Mouse (Mus musculus) forebrain, postnatal 0 days (tissue): ENCODE measurements around the gene Wdr61. TPM values are rescaled to one million over a fixed set of nuclear protein-coding genes. Genes with fewer than 3 reads are reported as not detected.
A peak's percentile ranks its signal among the peaks of the same experiment; 100 is the strongest.

ENCODE experiments used
- ATAC-seq: fragments of 200-750 bp; cut with Nextera tagmentation; 2 replicates; pipeline ENCODE4 v1.8.0; 2017; ENCODE audit warnings: mild to moderate bottlenecking, moderate library complexity
- DNase-seq: peaks from one replicate; pipeline ENCODE4 v3.0.0-alpha.2; 2015
- H3K27ac ChIP-seq: fragments of 300-500 bp; sonication (generic); 2 replicates; pipeline ENCODE4 v1.5.1; 2014; ENCODE audit warnings: low read depth, mild to moderate bottlenecking, antibody characterized with exemption, low read length, moderate library complexity, mixed read lengths
- H3K27me3 ChIP-seq: fragments of 300-500 bp; sonication (generic); 2 replicates; pipeline ENCODE4 v1.6.1; 2014; ENCODE audit warnings: mild to moderate bottlenecking, low read length, mixed read lengths; ENCODE audit not compliant: insufficient read depth
- H3K36me3 ChIP-seq: fragments of 300-500 bp; sonication (generic); 2 replicates; pipeline ENCODE4 v1.6.1; 2014; ENCODE audit warnings: mild to moderate bottlenecking, moderate library complexity; ENCODE audit not compliant: insufficient read depth
- H3K4me1 ChIP-seq: fragments of 300-500 bp; sonication (generic); 2 replicates; pipeline ENCODE4 v1.6.1; 2014; ENCODE audit warnings: antibody characterized with exemption; ENCODE audit not compliant: insufficient read depth
- H3K4me2 ChIP-seq: fragments of 300-500 bp; sonication (generic); 2 replicates; pipeline ENCODE4 v1.6.1; 2014; ENCODE audit warnings: low read depth, mild to moderate bottlenecking, moderate library complexity
- H3K4me3 ChIP-seq: fragments of 300-500 bp; sonication (generic); 2 replicates; pipeline ENCODE4 v1.5.1; 2014; ENCODE audit warnings: low read depth, low read length, mixed read lengths
- H3K9ac ChIP-seq: fragments of 300-500 bp; sonication (generic); 2 replicates; pipeline ENCODE4 v1.6.1; 2014; ENCODE audit warnings: mild to moderate bottlenecking
- H3K9me3 ChIP-seq: fragments of 300-500 bp; sonication (generic); 2 replicates; pipeline ENCODE4 v1.6.1; 2016; ENCODE audit warnings: low read length
- CTCF ChIP-seq: sonication (generic); IDR thresholded peaks from 2 replicates; pipeline ENCODE4 v1.5.1; 2016; ENCODE audit warnings: antibody characterized with exemption, control low read depth, low read depth
- WGBS: fragments of 180-500 bp; shearing (Covaris S2); extraction: QIAGEN DNeasy Blood & Tissue Kit; methylation state at CpG from one replicate; pipeline ENCODE4 v1.1.7; 2014; 5-methylcytosine and 5-hydroxymethylcytosine counted together
- polyA plus RNA-seq: library from polyadenylated mRNA; unstranded; fragments of >200 nt; fragmentation: Nextera tagmentation; extraction: Ambion mirVana; gene quantifications from 2 replicates; pipeline ENCODE4 v1.2.1, GENCODE M21; 2015
- total RNA-seq: library from RNA; depleted of rRNA; stranded (reverse); fragments of >200 nt; gene quantifications from 2 replicates; pipeline ENCODE4 v1.2.3, GENCODE M21; 2014

Wdr61 gene
- total and polyA plus RNA-seq, 2 experiments from 2014 or later, result 69.0 to 93.2 TPM

- Histone ChIP-seq H3K27me3 (no peaks in the 10 kb centered on the region), H3K4me1 (0 out of 2 replicates have a peak, but pooled peaks cover 9% of the 10 kb centered on the region), H3K4me2 (no peak overlapping the region), H3K27ac (no peak overlapping the region), H3K9me3 (no peaks in the 10 kb centered on the region), H3K9ac (no peak overlapping the region), H3K36me3 (peaks cover 26% of the 10 kb centered on the region), H3K4me3 (no peak overlapping the region)
- 90% methylated on average over 2 of the region's 2 CpGs for WGBS
- ATAC-seq (no peak), DNase-seq (peak; percentile 30)
- peak; percentile 77 for TF ChIP-seq CTCF
Measured at GRCm38 (mm10) chr9:54732122-54732521, 2.2 kb downstream of the Wdr61 start.

GRCm38 (mm10) chr9:54726315-54726714 lies 8.0 kb downstream of the Wdr61 start:
- peaks cover 76% of the 10 kb centered on the region for H3K36me3 ChIP-seq
- no peaks in the 10 kb centered on the region for H3K9me3 ChIP-seq
- WGBS, result 87% methylated on average over 5 of the region's 5 CpGs
- no peak overlapping the region for H3K9ac ChIP-seq
- ATAC-seq (no peak), DNase-seq (no peak)
- no peak overlapping the region for H3K4me2 ChIP-seq
- no peak overlapping the region for H3K27ac ChIP-seq
- no peak for TF ChIP-seq CTCF
- H3K4me3 ChIP-seq, result no peak overlapping the region
- H3K4me1 ChIP-seq, result no peaks in the 10 kb centered on the region
- no peaks in the 10 kb centered on the region for H3K27me3 ChIP-seq

- 97% methylated on average over 4 of the region's 4 CpGs for WGBS
- no peaks in the 10 kb centered on the region for H3K4me1 ChIP-seq
- peaks cover 83% of the 10 kb centered on the region for H3K36me3 ChIP-seq
- no peak for DNase-seq
- no peak overlapping the region for H3K27ac ChIP-seq
- H3K27me3 ChIP-seq, result no peaks in the 10 kb centered on the region
- TF ChIP-seq CTCF, result no peak
- H3K9me3 ChIP-seq, result no peaks in the 10 kb centered on the region
- H3K9ac ChIP-seq, result no peak overlapping the region
- no peak overlapping the region for H3K4me3 ChIP-seq
- ATAC-seq, result no peak
- no peak overlapping the region for H3K4me2 ChIP-seq
Measured at GRCm38 (mm10) chr9:54722596-54722995, 11.7 kb downstream of the Wdr61 start.

- H3K36me3 ChIP-seq, result peaks cover 81% of the 10 kb centered on the region
- TF ChIP-seq CTCF, result no peak
- H3K27me3 ChIP-seq, result no peaks in the 10 kb centered on the region
- DNase-seq (no peak), ATAC-seq (no peak)
- H3K4me1 ChIP-seq, result no peaks in the 10 kb centered on the region
- H3K27ac ChIP-seq, result no peak overlapping the region
- H3K9me3 ChIP-seq, result no peaks in the 10 kb centered on the region
- no peak overlapping the region for H3K4me3 ChIP-seq
- H3K9ac ChIP-seq, result no peak overlapping the region
- H3K4me2 ChIP-seq, result no peak overlapping the region
- 87% methylated on average over 7 of the region's 7 CpGs for WGBS
Measured at GRCm38 (mm10) chr9:54722156-54722555, 12.2 kb downstream of the Wdr61 start.

GRCm38 (mm10) chr9:54717527-54717926 lies 16.8 kb downstream of the Wdr61 start:
- H3K4me2 ChIP-seq, result no peak overlapping the region
- WGBS, result 74% methylated on average over 3 of the region's 3 CpGs

GRCm38 (mm10) chr9:54715776-54716175 lies 18.5 kb downstream of the Wdr61 start:
- 92% methylated on average over 3 of the region's 3 CpGs for WGBS
- no peak for TF ChIP-seq CTCF
- DNase-seq, result no peak
- H3K4me2 ChIP-seq, result no peak overlapping the region
- no peaks in the 10 kb centered on the region for H3K4me1 ChIP-seq
- H3K9ac ChIP-seq, result no peak overlapping the region
- H3K4me3 ChIP-seq, result no peak overlapping the region
- no peaks in the 10 kb centered on the region for H3K9me3 ChIP-seq
- peaks cover 79% of the 10 kb centered on the region for H3K36me3 ChIP-seq
- no peak for ATAC-seq
- H3K27ac ChIP-seq, result no peak overlapping the region
- H3K27me3 ChIP-seq, result no peaks in the 10 kb centered on the region

More at GRCm38 (mm10) chr9:54717527-54717926, 16.8 kb downstream of the Wdr61 start:
- no peak overlapping the region for H3K4me3 ChIP-seq
- H3K9ac ChIP-seq, result no peak overlapping the region
- DNase-seq, result no peak
- H3K27me3 ChIP-seq, result no peaks in the 10 kb centered on the region
- no peaks in the 10 kb centered on the region for H3K4me1 ChIP-seq
- H3K36me3 ChIP-seq, result peaks cover 78% of the 10 kb centered on the region
- H3K27ac ChIP-seq, result no peak overlapping the region
- no peak for TF ChIP-seq CTCF
- no peaks in the 10 kb centered on the region for H3K9me3 ChIP-seq
- ATAC-seq, result no peak

- Histone ChIP-seq H3K9ac (no peak overlapping the region), H3K4me1 (no peaks in the 10 kb centered on the region), H3K36me3 (peaks cover 31% of the 10 kb centered on the region), H3K27ac (no peak overlapping the region), H3K9me3 (no peaks in the 10 kb centered on the region), H3K4me2 (no peak overlapping the region), H3K27me3 (no peaks in the 10 kb centered on the region), H3K4me3 (no peak overlapping the region)
- no peak for DNase-seq
- ATAC-seq, result no peak
- WGBS, result 84% methylated on average over 5 of the region's 5 CpGs
- no peak for TF ChIP-seq CTCF
Measured at GRCm38 (mm10) chr9:54708085-54708484, 26.2 kb downstream of the Wdr61 start.
